Mouse (Mus musculus) ovary, adult 10 weeks (tissue): ENCODE results near the gene Ly6g5b. TPM values are rescaled to one million over a fixed set of nuclear protein-coding genes. Genes with fewer than 3 reads are reported as not detected.

Source experiments
- polyA plus RNA-seq: library from polyadenylated mRNA; stranded (reverse); fragments of 350-450 nt; fragmentation: Illumina TruSeq; extraction: RNeasy Lipid Tissue Mini Kit (QIAGEN cat#74804); gene quantifications from one replicate; pipeline ENCODE4 v1.2.3, GENCODE M21; 2014

The Ly6g5b gene
- polyA plus RNA-seq, result not detected

GRCm38 (mm10) chr17:35115046-35116019 lies at the start of gene Ly6g5b:
Ly6g5b (minus strand) TSS chr17:35115428.

GRCm38 (mm10) chr17:35134801-35135590 lies 19.8 kb upstream of the Ly6g5b start, which contains the start of gene Bag6:
Bag6 (plus strand) TSS chr17:35135178.

GRCm38 (mm10) chr17:35131500-35132173 lies 16.4 kb upstream of the Ly6g5b start, which contains the start of gene Apom:
Apom (minus strand) TSS chr17:35132050.

GRCm38 (mm10) chr17:35126206-35126611 lies 11.0 kb upstream of the Ly6g5b start, which contains the start of gene D17H6S53E:
D17H6S53E (plus strand) TSS chr17:35126373.

GRCm38 (mm10) chr17:35121871-35122303 lies 6.7 kb upstream of the Ly6g5b start, which contains the start of gene Csnk2b:
Csnk2b (minus strand) TSS chr17:35122053.

GRCm38 (mm10) chr17:35121143-35121799 lies 6.0 kb upstream of the Ly6g5b start, which contains the start of gene Gpank1:
Gpank1 (plus strand) TSS chr17:35121455.

GRCm38 (mm10) chr17:35108097-35108496 lies 7.1 kb downstream of the Ly6g5b start, which contains the start of gene Ly6g5c:
Ly6g5c (plus strand) TSS chr17:35108279.

GRCm38 (mm10) chr17:35088825-35089644 lies 26.2 kb downstream of the Ly6g5b start, which contains the start of gene Abhd16a:
Abhd16a (plus strand) TSS chr17:35089263.

GRCm38 (mm10) chr17:35085208-35085865 lies 29.9 kb downstream of the Ly6g5b start, which contains the start of gene Ly6g6f:
Ly6g6f (minus strand) TSS chr17:35085610.

GRCm38 (mm10) chr17:35077786-35078233 lies 37.4 kb downstream of the Ly6g5b start, which contains the start of gene Ly6g6d:
Ly6g6d (minus strand) TSS chr17:35078065.

GRCm38 (mm10) chr17:35076507-35077176 lies 38.6 kb downstream of the Ly6g5b start, which contains the start of gene Ly6g6e:
Ly6g6e (plus strand) TSS chr17:35076902.

GRCm38 (mm10) chr17:35066084-35066483 lies 49.1 kb downstream of the Ly6g5b start, which contains the start of gene Mpig6b:
Mpig6b (minus strand) TSS chr17:35066184.

GRCm38 (mm10) chr17:35064951-35065947 lies 50.0 kb downstream of the Ly6g5b start, which contains the start of gene Ly6g6c:
Ly6g6c (plus strand) TSS chr17:35065388.

